Mouse (Mus musculus) liver, adult 2 months (tissue): Measurements from ENCODE around the gene Kcnq1.

ENCODE experiments used
- CTCF ChIP-seq: fragments of 200-500 bp; IDR thresholded peaks from 2 replicates; pipeline ENCODE4 v1.5.1; 2011; ENCODE audit warnings: low read depth, low read length, control low read depth
- POLR2A ChIP-seq: fragments of 200-500 bp; IDR thresholded peaks from 2 replicates; pipeline ENCODE4 v1.6.1; 2011; ENCODE audit warnings: low read length, control low read depth; ENCODE audit not compliant: insufficient read depth; ENCODE audit errors: extremely low read depth

- TF ChIP-seq POLR2A (no peak), CTCF (no peak)
Measured at GRCm38 (mm10) chr7:143178831-143179230, 72.7 kb downstream of the Kcnq1 start.
